Mouse (Mus musculus) spleen, adult 2 months (tissue): ENCODE measurements around the gene Slc41a3. TPM values are rescaled to one million over a fixed set of nuclear protein-coding genes. Genes with fewer than 3 reads are reported as not detected.

ENCODE experiments used
- DNase-seq, 2 experiments: peaks; one replicate each; pipeline versions ENCODE4 v3.0.0 to v3.0.0-alpha.2; 2012 to 2021; ENCODE audit warnings: low spot score in 2 of 2, low read depth in 1 of 2
- H3K27ac ChIP-seq: fragments of 200-500 bp; 2 replicates; pipeline ENCODE4 v1.5.1; 2012; ENCODE audit warnings: low read length, inconsistent platforms; ENCODE audit not compliant: insufficient read depth
- H3K27me3 ChIP-seq: fragments of 200-500 bp; 2 replicates; pipeline ENCODE4 v1.6.1; 2012; ENCODE audit warnings: mild to moderate bottlenecking, moderate library complexity, low read length, inconsistent platforms; ENCODE audit not compliant: control insufficient read depth, insufficient read depth
- H3K36me3 ChIP-seq: fragments of 200-500 bp; 2 replicates; pipeline ENCODE4 v1.6.1; 2012; ENCODE audit warnings: mild to moderate bottlenecking, low read length, inconsistent platforms; ENCODE audit not compliant: control insufficient read depth, insufficient read depth
- H3K4me1 ChIP-seq: fragments of 200-500 bp; 2 replicates; pipeline ENCODE4 v1.6.1; 2011; ENCODE audit warnings: inconsistent platforms; ENCODE audit not compliant: control insufficient read depth, insufficient read depth, insufficient read length
- H3K4me3 ChIP-seq: fragments of 200-500 bp; 2 replicates; pipeline ENCODE4 v1.5.1; 2011; ENCODE audit warnings: mild to moderate bottlenecking, inconsistent platforms; ENCODE audit not compliant: insufficient read depth, insufficient read length; ENCODE audit errors: extremely low read depth
- CTCF ChIP-seq: fragments of 200-500 bp; IDR thresholded peaks from 2 replicates; pipeline ENCODE4 v1.5.1; 2011; ENCODE audit warnings: mild to moderate bottlenecking, inconsistent platforms; ENCODE audit not compliant: insufficient read depth, insufficient read length, insufficient replicate concordance; ENCODE audit errors: extremely low read depth
- POLR2A ChIP-seq: fragments of 200-500 bp; IDR thresholded peaks from 2 replicates; pipeline ENCODE4 v1.6.1; 2011; ENCODE audit warnings: low read depth, low read length, inconsistent platforms
- WGBS: fragments of 180-500 bp; shearing (Covaris S2); methylation state at CpG from one replicate; pipeline ENCODE4 v1.1.7; 2018; 5-methylcytosine and 5-hydroxymethylcytosine counted together
- polyA plus RNA-seq: library from polyadenylated mRNA; depleted of rRNA; stranded (reverse); fragments of >200 nt; gene quantifications from 2 replicates; pipeline ENCODE4 v1.2.3, GENCODE M21; 2012; rRNA removed

Slc41a3 gene
- polyA plus RNA-seq, 1 experiment = 7.2 TPM

DNA sequence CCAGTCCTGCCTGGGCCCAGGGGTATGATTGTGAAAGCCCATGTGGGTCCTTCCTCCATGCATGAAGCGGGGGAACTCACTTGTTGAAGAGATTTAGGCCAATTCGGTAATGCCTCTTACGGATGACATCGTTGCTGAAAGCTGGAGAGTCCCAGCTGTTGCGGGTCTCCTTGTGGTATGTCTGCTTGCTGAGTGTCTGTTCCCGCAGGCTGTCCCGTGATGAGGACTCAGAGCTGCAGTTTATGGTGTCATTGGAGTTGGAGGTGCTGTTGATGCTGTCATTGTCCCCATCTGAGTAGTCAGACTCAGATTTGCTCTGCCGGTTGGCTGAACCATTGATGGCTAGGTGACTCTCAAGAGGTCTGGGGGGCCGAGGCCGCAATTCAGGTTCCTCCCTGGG, 85.0 kb downstream of the Slc41a3 start:
- DNase-seq = no peak
- TF ChIP-seq CTCF (no peak), POLR2A (no peak)
- peaks cover 11% of the 10 kb centered on the region for H3K4me1 ChIP-seq
- no peaks in the 10 kb centered on the region for H3K27me3 ChIP-seq
- H3K4me3 ChIP-seq = no peak overlapping the region
- H3K36me3 ChIP-seq = peaks cover 51% of the 10 kb centered on the region
- no peak overlapping the region for H3K27ac ChIP-seq
- 85% methylated on average over 10 of the region's 10 CpGs for WGBS

DNA sequence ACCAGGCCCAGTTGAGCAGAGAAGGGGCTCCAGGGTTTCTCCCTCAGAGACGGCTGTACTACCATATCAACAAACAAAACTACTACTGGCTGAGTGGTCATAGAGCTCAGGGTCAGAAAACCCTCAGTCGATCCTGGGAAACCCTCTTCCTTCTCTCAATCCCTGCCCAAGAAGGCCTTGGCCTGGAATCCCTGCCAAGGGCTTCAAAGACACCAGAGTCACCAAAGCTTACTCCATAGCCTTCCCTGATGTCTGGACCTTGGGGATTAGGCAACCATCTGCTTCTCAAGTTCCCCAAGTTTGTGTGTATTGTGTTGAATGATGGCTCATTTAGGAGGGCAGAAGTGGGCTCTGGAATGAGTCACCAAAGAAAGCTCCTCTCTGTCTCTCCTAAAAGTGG, 87.4 kb downstream of the Slc41a3 start:
- Histone ChIP-seq H3K27me3 (no peaks in the 10 kb centered on the region), H3K4me3 (no peak overlapping the region), H3K4me1 (peaks cover 11% of the 10 kb centered on the region), H3K36me3 (peaks cover 48% of the 10 kb centered on the region), H3K27ac (no peak overlapping the region)
- no peak for TF ChIP-seq CTCF
- no peak for TF ChIP-seq POLR2A
- WGBS = 93% methylated on average over 2 of the region's 2 CpGs
- DNase-seq = no peak

DNA sequence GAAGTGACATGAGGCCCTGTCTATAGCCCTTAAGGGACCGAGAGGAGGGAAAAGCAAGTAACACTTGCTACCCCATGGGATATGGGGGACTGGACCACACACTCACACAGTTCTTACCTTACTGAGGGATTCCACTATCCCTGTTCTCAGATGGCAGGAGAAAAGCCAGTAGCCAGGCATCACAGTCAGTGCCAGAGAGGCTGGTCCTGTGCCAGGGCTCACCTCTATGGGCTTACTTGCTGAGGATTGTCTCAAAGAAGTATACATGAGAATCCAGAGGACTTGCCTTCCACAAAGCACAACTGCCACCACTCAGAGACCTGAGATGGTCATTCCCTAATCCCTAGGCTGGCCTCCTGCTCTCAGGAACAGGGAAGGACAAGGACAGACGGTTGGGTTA, 87.9 kb downstream of the Slc41a3 start:
- WGBS = 93% methylated on average over 2 of the region's 2 CpGs

DNA sequence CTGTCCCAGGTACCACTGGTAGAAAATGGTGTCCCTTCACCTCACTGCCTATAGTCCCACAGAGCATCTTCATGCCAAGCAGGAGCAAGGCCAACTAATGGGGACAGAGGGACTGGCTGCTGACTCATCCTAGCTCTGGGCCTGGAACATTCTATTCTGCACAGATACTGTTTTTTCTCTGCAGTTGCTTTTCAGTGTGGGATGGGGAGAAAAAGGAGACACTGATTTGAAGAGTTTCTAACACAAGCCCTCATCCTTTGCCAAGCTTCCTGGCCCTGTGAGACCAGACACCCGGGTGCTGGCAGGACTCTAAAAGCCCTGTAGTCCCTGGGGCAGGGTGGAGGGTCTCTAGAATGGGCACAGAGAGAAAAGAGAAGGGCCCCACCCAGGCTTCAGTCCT, 91.2 kb downstream of the Slc41a3 start:
- Histone ChIP-seq H3K36me3 (peaks cover 26% of the 10 kb centered on the region), H3K4me3 (no peak overlapping the region), H3K27me3 (no peaks in the 10 kb centered on the region), H3K4me1 (no peaks in the 10 kb centered on the region), H3K27ac (no peak overlapping the region)
- TF ChIP-seq POLR2A (no peak), CTCF (no peak)
- no peak for DNase-seq
- WGBS = 78% methylated on average over 1 of the region's 1 CpGs

More for the DNA sequence above, 87.9 kb downstream of the Slc41a3 start:
- no peak for DNase-seq
- TF ChIP-seq POLR2A (no peak), CTCF (no peak)
- Histone ChIP-seq H3K4me1 (peaks cover 11% of the 10 kb centered on the region), H3K27me3 (no peaks in the 10 kb centered on the region), H3K36me3 (peaks cover 48% of the 10 kb centered on the region), H3K27ac (no peak overlapping the region), H3K4me3 (no peak overlapping the region)

Other genes starting within 250 kb of the Slc41a3 start
- 15.6 and 24.6 TPM in 2 replicates for gene Zxdc, start 235.2 kb upstream of the Slc41a3 start, polyA plus RNA-seq
- not detected in 2 replicates for gene Cfap100, start 175.9 kb upstream of the Slc41a3 start, polyA plus RNA-seq
- gene Klf15, start 142.1 kb upstream of the Slc41a3 start, polyA plus RNA-seq = 9.7 and 11.0 TPM in 2 replicates
- gene Aldh1l1, start 118.3 kb upstream of the Slc41a3 start, polyA plus RNA-seq = 1.9 and 2.9 TPM in 2 replicates